Mouse (Mus musculus) cortical plate, adult 2 months (tissue): ENCODE data around the gene Fbh1.

Experiments
- CTCF ChIP-seq: fragments of 200-500 bp; IDR thresholded peaks from 2 replicates; pipeline ENCODE4 v1.5.1; 2011; ENCODE audit warnings: mild to moderate bottlenecking, control low read depth, low read length; ENCODE audit not compliant: insufficient read depth; ENCODE audit errors: extremely low read depth
- POLR2A ChIP-seq: fragments of 200-500 bp; IDR thresholded peaks from 2 replicates; pipeline ENCODE4 v1.6.1; 2011; ENCODE audit warnings: mild to moderate bottlenecking, low read length, control low read depth; ENCODE audit not compliant: insufficient read depth; ENCODE audit errors: extremely low read depth

DNA sequence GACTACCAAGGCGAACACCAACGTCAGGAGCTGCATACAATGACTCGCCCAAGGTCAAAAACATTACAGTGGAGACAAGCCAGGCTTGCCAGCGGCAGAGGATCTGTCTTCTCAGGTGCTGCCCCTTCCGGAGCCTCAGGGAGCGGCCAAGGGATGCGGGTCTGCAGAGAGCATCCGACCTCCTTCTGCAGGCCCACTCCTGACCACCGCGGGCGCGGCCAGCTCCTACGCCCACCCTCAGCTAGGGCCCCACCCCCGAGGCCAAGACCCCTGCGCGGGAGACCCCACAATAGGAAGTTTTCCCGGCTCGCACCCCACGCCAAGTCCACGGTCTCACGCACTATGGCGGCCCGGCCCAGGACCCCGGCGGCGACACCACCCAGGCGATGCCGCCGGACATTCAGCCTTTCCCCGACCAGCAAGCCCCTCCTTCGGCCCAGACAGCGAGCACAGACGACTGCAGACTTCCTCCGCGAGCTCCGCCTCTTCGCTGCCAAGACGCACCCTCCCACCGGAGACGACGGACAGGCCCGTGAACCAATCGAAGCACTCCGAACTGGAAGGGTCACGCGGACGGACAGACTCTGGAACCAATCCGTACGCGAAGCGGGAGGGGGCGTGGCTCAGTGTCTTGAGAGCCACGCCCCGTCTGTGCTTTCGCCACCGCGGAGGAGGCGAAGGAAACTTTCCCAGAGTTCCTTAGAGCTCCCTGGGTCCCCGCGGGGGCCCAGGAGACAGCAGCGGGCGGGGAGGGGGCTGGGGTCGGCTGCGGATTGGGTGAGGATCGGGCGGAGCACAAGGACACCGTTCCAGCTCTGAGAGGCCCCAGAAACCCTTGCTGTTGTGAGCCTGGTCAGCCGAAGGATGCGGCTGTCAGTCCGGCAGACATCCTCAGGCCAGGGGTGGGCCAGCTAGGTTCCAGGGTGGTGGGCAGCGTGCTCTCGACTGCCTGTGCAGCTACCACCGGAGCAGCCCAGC is at the start of gene Fbh1, which contains the start of gene Ankrd16:
- no peak for TF ChIP-seq CTCF
- peak; percentile 89 for TF ChIP-seq POLR2A
